Mouse (Mus musculus) thymus, postnatal 0 days (tissue): ENCODE data around the gene Tekt2. TPM values are rescaled to one million over a fixed set of nuclear protein-coding genes. Genes with fewer than 3 reads are reported as not detected.

Experiments
- DNase-seq: peaks from one replicate; pipeline ENCODE4 v3.0.0-alpha.2; 2015; ENCODE audit warnings: low spot score
- polyA plus RNA-seq: library from polyadenylated mRNA; unstranded; fragments of >200 nt; fragmentation: Nextera tagmentation; extraction: Ambion mirVana; gene quantifications from 2 replicates; pipeline ENCODE4 v1.2.1, GENCODE M21; 2015

Tekt2 gene
- polyA plus RNA-seq, 1 experiment from 2014 or later = 2.3 TPM

- DNase-seq = peak; percentile 36
Observed at GRCm38 (mm10) chr4:126309211-126309921, 16.1 kb downstream of the Tekt2 start.

GRCm38 (mm10) chr4:126306827-126307226 lies 18.7 kb downstream of the Tekt2 start:
- no peak for DNase-seq

- DNase-seq = no peak
Observed at GRCm38 (mm10) chr4:126306058-126306457, 19.4 kb downstream of the Tekt2 start.

DNA sequence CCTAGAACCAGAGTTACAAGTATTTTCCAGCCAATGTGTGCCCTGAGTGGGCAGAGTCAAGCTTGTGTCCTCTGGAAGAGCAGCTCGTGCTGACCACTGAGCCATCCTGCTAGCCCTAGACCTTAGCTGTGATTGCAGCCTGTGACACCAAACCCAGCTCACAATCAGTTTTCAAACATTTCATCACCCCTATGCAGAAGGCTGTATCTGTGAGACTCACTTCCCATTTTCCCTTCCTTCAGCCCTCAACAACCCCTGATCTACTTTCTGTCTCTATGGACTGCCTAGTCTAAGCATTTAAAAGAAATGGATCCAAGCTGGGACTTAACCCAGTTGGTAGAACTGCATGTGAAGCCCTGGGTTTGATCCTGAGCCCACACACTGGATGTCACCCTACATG lies 20.1 kb downstream of the Tekt2 start:
- no peak for DNase-seq

DNA sequence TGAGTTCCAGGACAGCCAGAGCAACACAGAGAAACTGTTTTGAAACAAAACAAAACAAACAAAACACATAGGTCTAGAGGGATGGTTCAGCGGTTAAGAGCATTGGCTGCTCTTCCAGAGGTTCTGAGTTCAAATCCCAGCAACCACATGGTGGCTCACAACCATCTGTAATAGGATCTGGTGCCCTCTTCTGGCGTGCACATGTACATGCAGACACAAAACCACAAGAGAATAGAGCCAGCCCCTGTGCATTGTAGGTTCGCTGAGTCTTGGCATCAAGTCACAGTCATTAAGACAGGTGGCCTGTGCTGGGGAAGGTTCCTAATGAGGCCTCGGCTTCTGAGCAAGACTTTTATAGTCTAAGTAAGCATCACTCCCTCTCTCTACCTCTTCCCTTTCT lies 21.6 kb downstream of the Tekt2 start:
- no peak for DNase-seq

- no peak for DNase-seq
Observed at GRCm38 (mm10) chr4:126301584-126302309, 23.7 kb downstream of the Tekt2 start.

GRCm38 (mm10) chr4:126300916-126301583 lies 24.4 kb downstream of the Tekt2 start:
- DNase-seq = no peak

DNA sequence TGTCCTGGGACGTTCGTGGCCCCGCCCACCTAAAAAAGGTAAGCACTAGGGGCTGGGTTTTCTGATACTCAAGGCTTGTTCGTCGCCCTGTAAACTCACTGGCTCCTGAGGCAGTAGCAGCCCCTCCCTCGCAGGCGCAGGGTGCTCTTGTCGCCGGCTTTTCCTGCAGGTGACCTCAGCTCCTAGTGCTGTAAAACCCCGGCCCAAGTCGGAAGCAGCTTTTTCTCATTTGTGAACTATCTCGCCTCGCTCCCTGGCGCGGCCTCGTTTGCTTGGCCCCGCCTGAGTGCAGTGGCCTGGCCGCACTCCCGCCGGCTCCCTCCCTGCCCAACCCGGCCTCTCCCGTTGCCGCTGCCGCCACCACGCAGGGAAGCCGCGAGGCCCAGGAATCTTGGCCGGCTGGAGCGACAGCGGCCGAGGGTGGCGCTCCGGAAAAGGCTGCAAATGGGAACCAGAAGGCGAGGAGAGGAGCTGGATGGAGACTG lies 28.8 kb downstream of the Tekt2 start:
- peak; percentile 14 for DNase-seq

- no peak for DNase-seq
Observed at GRCm38 (mm10) chr4:126295937-126296336, 29.6 kb downstream of the Tekt2 start.

DNA sequence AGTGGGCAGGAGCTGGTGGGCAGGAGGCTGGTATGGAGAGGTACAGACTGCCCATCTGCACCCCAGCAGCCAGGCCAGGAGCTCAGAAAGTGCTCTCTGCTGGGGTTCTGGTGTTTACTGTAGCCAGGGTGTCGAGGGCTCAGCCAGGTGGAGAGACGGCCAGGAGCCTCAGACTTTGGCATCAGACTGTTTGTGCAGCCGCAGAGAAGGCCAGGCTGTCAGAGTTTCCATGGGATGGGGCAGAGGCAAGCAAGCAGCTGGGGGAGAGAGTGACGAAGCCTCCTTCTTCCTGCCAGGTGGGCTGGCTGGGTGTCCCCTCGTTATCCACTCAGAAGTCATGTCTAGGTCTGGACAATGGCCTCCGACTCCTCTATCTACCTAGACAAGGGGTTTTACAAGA lies 30.3 kb downstream of the Tekt2 start:
- DNase-seq = no peak

- no peak for DNase-seq
Observed at GRCm38 (mm10) chr4:126291196-126291595, 34.3 kb downstream of the Tekt2 start.

DNA sequence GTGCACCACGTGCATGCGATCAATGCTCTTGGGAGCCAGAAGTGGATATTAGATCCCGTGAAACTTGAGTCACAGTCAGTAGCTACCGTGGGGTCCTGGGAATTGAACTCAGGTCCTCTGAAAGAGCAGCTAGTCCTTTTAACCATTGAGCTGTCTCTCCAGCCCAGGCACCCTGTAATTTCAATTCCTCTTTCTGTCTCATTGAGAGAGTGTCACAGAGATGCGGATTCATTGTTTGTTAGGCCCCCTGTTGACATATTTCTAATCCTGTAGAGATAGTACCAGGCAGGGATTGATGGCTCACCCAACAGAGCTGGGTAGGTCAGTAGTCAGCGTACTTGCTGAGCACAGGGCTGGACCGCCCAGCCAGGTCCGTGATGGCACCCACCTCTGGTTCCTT lies 35.2 kb downstream of the Tekt2 start:
- no peak for DNase-seq

GRCm38 (mm10) chr4:126288085-126288666 lies 37.3 kb downstream of the Tekt2 start:
- no peak for DNase-seq

DNA sequence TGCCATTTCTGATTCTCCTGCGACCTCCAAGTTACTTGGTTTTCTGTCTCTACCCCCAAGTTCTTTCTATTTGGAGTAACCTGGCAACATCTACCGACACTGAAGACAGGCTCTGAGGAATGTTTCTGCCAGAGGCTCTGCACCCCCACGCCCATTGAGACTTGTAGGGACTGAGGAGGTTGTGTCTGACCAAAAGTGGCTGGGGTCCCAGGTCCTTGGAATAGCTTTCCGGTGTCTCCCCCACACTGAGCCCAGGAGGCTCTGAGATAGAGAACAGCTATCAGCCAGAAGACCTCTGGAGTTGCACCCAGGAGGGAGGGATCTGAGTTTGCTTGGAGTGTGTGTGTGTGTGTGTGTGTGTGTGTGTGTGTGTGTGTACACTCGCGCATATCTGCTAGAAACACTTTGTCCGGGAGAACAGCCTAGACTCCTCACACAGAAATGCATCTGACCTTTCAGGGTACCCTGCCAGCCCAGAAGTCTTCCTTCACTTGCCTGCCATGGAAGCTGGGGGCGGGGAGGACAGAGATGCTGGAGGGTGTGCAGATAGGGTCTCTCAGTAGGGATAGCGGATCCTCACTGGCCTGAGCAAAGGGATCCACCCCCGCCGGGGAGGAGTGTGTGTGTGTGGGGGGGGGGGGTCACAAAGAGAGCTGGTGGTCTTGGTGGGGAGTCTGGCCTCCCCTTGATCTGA lies 38.0 kb downstream of the Tekt2 start:
- no peak for DNase-seq

DNA sequence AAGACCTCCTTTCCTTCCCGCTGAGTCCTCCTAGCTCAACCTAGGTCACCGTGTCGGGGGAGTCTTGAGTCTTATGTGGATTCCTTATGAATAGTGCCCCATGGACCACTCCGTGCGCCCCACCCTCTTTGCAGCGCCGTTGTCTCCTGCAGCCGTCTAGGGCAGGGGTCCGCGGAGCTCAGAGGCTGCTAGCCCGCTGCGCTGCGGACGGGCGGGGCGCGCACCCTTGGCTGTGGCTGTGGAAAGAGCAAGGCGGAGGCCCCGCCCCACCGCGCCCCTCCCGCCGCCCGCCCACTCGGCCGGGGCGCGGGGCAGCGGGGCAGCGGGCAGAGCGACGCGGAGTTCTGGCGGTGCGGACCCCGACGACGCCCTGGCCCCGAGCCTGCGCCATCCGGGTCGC lies 39.0 kb downstream of the Tekt2 start, which contains the start of gene Col8a2:
Gene Col8a2, plus strand, starts transcription at position 302 of the 400 bp plus-strand sequence.
- DNase-seq = no peak

DNA sequence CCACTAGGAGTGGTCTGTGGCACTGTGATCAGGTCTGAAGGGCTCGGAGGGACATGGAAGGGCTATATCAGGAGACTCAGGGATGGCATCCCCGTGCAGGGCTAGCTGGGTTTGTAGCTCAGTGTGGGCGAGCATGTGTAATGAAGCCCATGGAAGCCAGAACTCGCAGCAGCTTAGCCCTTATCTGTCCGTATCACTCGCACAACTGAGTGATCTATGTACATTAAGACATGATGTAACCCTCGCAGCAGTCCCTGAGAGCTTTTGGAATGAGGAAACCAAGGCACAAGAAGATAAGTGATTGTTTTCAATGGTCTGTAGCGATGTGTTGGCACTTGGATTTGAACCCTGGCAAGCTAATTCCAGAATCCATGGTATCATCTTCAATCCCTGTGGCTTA lies 41.9 kb downstream of the Tekt2 start:
- DNase-seq = no peak

GRCm38 (mm10) chr4:126281706-126282105 lies 43.8 kb downstream of the Tekt2 start:
- no peak for DNase-seq

DNA sequence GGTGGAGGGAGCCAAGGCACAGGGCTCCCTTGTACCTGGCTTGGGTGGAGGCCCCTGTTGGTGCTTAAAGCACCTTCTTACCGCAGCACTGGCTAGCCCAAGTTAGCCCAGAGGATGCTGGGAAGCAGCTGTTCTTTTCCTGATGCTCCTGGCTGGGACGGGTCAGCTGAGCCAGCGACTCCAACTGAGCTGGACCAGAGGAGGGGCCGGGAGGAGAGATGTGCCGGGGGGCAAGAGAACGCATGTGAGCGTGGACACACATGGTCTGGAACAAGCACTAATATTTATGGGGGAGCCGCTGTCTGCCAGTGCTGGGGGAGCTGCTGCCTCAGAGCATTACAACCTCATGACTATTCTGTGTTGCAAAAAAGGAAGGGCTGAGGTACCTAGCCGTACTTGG lies 46.5 kb downstream of the Tekt2 start:
- no peak for DNase-seq

- DNase-seq = no peak
Observed at GRCm38 (mm10) chr4:126278565-126278915, 46.9 kb downstream of the Tekt2 start.

DNA sequence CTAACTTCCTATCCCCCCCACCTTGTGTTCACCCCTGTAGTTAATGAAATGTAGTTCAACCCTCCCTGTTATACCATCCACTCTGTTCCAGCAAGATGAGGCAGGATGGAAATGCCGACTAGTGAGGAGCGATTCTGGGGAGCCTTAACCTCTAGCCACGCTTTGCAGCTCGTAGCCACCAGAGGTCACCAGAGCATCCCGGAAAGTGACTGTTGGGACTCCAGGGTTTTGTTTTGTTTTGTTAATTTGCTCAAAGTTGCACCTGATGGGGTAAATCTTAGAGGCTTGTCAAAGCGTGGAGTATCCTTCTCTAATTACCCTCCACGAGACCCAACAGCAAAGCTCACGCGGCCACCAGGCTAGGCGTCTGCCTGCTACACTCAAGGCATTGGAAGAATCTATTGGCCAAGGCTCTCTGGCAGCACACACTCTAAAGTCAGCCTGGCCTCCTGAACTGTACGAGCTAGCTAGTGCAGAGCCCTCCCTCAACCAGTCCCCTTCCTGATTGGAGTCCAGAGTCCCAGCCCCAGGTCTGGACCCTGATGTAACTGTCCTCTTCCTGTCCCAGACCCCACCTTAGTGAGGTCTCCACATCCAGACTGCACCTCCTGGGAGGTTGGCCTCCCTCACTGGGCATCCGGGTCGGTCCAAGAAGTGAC lies 47.5 kb downstream of the Tekt2 start:
- DNase-seq = peak; percentile 60

GRCm38 (mm10) chr4:126275681-126276131 lies 49.8 kb downstream of the Tekt2 start:
- DNase-seq = no peak
